Mouse (Mus musculus): ENCODE measurements around the gene Rps3.

GRCm38 (mm10) chr7:99438881-99439280, 44.7 kb downstream of the Rps3 start:
- no peak for TF ChIP-seq CTCF (IDR thresholded peaks at IDR 0.05; ENCODE audit: control insufficient read depth, insufficient read depth, low read length)
- TF ChIP-seq POLR2A (IDR thresholded peaks at IDR 0.05; ENCODE audit: borderline replicate concordance, control insufficient read depth, low read depth, low read length): no peak

Measured in bone marrow, adult 2 months (tissue).